Mouse (Mus musculus) limb, embryonic 15.5 days (tissue): ENCODE measurements around the gene Ppp2r5b. TPM values are rescaled to one million over a fixed set of nuclear protein-coding genes. Genes with fewer than 3 reads are reported as not detected.

Source experiments
- ATAC-seq: fragments of 200-750 bp; cut with Nextera tagmentation; 2 replicates; pipeline ENCODE4 v1.8.0; 2017; ENCODE audit warnings: low read depth, moderate TSS enrichment; ENCODE audit not compliant: insufficient number of reproducible peaks, low FRiP score, low TSS enrichment
- H3K27ac ChIP-seq: fragments of 300-500 bp; sonication (generic); 2 replicates; pipeline ENCODE4 v1.5.1; 2015; ENCODE audit warnings: moderate library complexity, mild to moderate bottlenecking, inconsistent platforms
- H3K27me3 ChIP-seq: fragments of 300-500 bp; sonication (generic); 2 replicates; pipeline ENCODE4 v1.6.1; 2015; ENCODE audit warnings: inconsistent platforms
- H3K36me3 ChIP-seq: fragments of 300-500 bp; sonication (generic); 2 replicates; pipeline ENCODE4 v1.6.1; 2015; ENCODE audit warnings: inconsistent platforms
- H3K4me1 ChIP-seq: fragments of 300-500 bp; sonication (generic); 2 replicates; pipeline ENCODE4 v1.6.1; 2015; ENCODE audit warnings: inconsistent platforms
- H3K4me2 ChIP-seq: fragments of 300-500 bp; sonication (generic); 2 replicates; pipeline ENCODE4 v1.6.1; 2015; ENCODE audit warnings: mild to moderate bottlenecking, inconsistent platforms
- H3K4me3 ChIP-seq: fragments of 300-500 bp; sonication (generic); 2 replicates; pipeline ENCODE4 v1.5.1; 2015; ENCODE audit warnings: mild to moderate bottlenecking, inconsistent platforms
- H3K9ac ChIP-seq: fragments of 300-500 bp; sonication (generic); 2 replicates; pipeline ENCODE4 v1.6.1; 2015; ENCODE audit warnings: inconsistent platforms
- H3K9me3 ChIP-seq: fragments of 300-500 bp; sonication (generic); 2 replicates; pipeline ENCODE4 v1.6.1; 2016; ENCODE audit warnings: inconsistent platforms
- WGBS: fragments of 180-500 bp; shearing (Covaris S2); methylation state at CpG from one replicate; pipeline ENCODE4 v1.1.7; 2015; 5-methylcytosine and 5-hydroxymethylcytosine counted together
- polyA plus RNA-seq: library from polyadenylated mRNA; unstranded; fragments of >200 nt; fragmentation: Nextera tagmentation; extraction: Ambion mirVana; gene quantifications from 2 replicates; pipeline ENCODE4 v1.2.1, GENCODE M21; 2015

Gene Ppp2r5b
- polyA plus RNA-seq, 1 experiment from 2014 or later: 26.1 TPM

DNA sequence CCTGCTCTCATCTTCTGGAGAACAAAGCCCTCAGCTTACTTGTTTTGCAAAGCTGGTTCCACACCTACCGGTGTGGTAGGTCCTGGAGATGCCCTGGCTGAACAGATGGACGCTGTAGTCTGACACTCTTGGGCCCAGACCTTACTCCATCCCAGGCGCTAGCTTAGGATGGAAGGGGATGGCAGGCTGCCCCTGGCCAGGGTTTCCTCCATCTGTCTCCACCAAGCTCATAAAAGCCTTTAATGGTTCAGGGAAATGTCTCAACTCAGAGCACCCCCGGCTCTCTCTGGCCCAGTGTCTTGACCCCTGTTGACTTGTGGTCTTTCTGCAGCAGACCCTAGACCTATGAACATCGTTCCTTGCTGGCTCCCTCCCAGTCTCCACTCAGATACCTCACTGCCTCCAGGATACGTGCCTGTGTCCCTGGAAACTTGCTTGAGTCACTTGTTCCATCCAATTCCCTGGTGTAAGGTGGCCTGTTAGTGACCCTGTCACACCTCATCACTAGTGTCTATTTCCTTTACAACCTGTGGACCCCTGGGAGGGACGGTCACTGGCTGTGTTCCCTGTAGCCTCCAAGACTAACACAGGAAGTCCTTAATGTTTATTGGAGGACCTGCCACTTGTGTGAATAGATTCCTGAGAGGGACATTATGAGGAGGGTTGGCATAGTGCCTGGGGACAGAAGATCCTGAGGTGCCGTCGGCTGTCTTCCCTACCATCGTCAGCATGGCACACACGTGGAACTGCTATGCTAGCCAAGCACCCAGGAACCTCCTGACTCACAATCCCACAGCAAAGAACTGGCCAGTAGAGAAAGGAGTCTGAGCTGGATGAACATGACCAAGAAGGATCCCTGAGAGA, 31.9 kb upstream of the Ppp2r5b start:
- Histone ChIP-seq H3K9me3 (no peaks in the 10 kb centered on the region), H3K27ac (no peak overlapping the region), H3K4me1 (peaks cover 20% of the 10 kb centered on the region), H3K27me3 (no peaks in the 10 kb centered on the region), H3K36me3 (peaks cover 2% of the 10 kb centered on the region; the same call in 1 of the 2 replicates), H3K4me2 (no peak overlapping the region), H3K9ac (no peak overlapping the region), H3K4me3 (no peak overlapping the region)
- WGBS: 36% methylated on average over 11 of the region's 11 CpGs
- ATAC-seq: no peak

DNA sequence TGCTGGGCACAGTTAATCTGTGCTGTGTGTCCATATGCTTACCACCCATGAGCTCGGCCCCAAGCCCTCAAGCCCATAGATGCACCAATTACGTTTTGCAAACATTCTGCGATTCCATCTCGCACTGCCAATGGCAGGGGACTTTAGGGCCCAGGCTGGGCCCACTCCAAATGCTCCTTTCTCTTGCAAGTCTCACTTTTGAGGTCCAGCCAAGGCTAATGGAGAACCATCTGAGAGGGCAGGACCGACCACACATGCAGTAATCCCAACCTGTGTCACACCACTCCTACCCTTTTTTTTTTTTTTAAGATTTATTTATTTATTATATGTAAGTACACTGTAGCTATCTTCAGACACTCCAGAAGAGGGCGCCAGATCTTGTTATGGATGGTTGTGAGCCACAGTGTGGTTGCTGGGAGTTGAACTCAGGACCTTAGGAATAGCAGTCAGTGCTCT, 30.1 kb upstream of the Ppp2r5b start:
- WGBS: 67% methylated on average over 6 of the region's 6 CpGs
- H3K27ac ChIP-seq: no peak overlapping the region
- H3K36me3 ChIP-seq: peaks cover 19% of the 10 kb centered on the region
- no peak for ATAC-seq
- no peak overlapping the region for H3K9ac ChIP-seq
- H3K4me3 ChIP-seq: no peak overlapping the region
- H3K27me3 ChIP-seq: no peaks in the 10 kb centered on the region
- peaks cover 20% of the 10 kb centered on the region for H3K4me1 ChIP-seq
- H3K4me2 ChIP-seq: no peak overlapping the region
- no peaks in the 10 kb centered on the region for H3K9me3 ChIP-seq

DNA sequence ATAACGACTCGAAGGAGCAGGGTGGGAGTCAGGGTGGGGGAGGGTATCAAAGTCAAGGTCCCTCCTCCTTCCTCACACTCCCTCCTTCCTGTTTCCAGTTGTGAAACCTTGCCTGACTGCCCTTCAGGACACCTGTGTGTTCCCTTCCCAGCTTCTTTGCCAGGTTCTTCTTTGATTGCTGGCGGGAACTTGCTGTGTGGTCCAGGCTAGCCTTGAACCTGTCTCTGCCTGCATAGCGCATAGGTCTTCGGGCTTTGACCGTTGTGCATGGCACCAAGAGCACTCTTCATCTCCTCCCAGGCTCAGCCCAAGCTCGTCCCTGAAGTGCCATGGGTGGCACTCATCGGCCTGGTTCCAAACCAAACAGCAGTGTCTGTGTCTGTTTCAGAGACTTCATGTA, 29.3 kb upstream of the Ppp2r5b start:
- Histone ChIP-seq H3K9ac (no peak overlapping the region), H3K27ac (no peak overlapping the region), H3K4me3 (no peak overlapping the region), H3K4me1 (peaks cover 20% of the 10 kb centered on the region), H3K36me3 (peaks cover 28% of the 10 kb centered on the region), H3K9me3 (no peaks in the 10 kb centered on the region), H3K4me2 (no peak overlapping the region), H3K27me3 (no peaks in the 10 kb centered on the region)
- no peak for ATAC-seq
- 75% methylated on average over 8 of the region's 8 CpGs for WGBS

DNA sequence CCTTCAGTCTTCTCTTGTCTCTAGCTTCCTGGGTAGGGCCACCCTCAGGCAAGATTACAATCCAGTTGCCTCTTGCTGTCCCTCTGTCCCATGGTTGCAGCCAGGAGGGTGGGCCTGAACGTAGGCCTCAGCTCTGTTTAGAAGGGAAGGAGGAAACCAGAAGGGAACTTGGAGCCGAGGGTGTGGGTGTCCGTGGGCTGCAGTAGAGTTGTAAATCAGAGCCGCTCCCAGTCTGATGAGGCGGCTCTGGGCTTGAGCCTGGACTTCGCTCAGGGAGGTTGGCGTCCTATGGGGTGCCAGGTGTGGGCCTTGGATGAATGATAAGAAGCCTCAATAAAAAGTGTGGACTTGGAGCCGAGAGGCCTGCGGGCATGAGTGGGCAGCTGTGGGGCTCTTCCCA, 28.5 kb upstream of the Ppp2r5b start:
- no peak overlapping the region for H3K27ac ChIP-seq
- peaks cover 20% of the 10 kb centered on the region for H3K4me1 ChIP-seq
- no peak overlapping the region for H3K4me3 ChIP-seq
- no peaks in the 10 kb centered on the region for H3K9me3 ChIP-seq
- no peak overlapping the region for H3K4me2 ChIP-seq
- no peak for ATAC-seq
- H3K36me3 ChIP-seq: peaks cover 33% of the 10 kb centered on the region
- WGBS: 52% methylated on average over 9 of the region's 9 CpGs
- no peaks in the 10 kb centered on the region for H3K27me3 ChIP-seq
- no peak overlapping the region for H3K9ac ChIP-seq

DNA sequence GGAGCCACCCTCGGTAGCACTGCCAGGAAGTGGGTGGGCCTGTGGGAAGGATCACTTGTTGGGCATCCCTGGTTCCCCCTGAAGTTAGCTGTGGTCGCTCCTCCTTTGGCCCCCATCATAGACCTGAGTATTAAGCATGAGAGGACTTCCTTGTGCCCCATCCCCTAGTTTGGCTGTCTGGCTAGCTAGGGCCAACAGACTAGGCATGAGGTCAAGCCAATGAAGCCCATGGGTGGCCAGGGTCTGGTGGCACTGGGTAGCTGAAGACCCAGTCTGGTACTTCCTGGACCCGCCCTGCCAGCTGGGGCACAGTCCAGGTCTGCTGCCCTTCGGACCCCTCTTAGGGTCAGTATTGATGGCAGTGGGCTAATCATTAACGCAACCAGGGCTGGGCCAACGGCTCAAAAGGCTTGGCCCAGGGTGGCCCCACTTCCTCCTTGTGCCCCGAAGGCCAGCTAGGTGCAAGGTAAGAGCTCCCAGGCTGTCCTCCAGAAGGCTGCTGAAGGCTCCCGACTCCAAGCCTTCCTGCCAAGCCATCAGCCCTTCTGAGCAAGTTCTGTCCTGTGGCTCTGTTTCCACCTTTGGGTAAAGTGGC, 27.3 kb upstream of the Ppp2r5b start:
- Histone ChIP-seq H3K27me3 (no peaks in the 10 kb centered on the region), H3K9ac (no peak overlapping the region), H3K9me3 (no peaks in the 10 kb centered on the region), H3K27ac (no peak overlapping the region), H3K4me3 (no peak overlapping the region), H3K36me3 (peaks cover 46% of the 10 kb centered on the region), H3K4me2 (no peak overlapping the region), H3K4me1 (peaks cover 15% of the 10 kb centered on the region)
- no peak for ATAC-seq
- WGBS: 87% methylated on average over 8 of the region's 8 CpGs

DNA sequence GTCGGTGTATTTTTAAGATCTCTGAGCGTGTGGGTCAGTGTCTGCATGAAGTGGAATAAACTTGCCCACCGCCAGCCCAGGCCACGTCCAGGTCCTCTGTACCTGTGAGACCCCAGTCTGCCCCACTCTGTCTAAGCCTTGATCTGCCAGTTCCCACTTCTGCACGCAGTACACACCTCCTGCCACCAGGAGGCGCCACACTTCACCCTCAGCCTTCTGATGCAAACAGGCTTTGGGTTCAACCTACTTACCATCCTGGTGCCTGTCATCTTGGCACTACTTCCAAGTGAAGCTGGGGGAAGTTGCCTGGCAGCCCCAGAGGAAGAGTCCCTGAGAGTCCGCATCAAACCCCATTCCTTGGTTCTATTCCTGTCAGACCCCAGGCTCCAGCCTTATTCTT, 26.6 kb upstream of the Ppp2r5b start:
- WGBS: 59% methylated on average over 7 of the region's 7 CpGs
- H3K9ac ChIP-seq: no peak overlapping the region
- peaks cover 8% of the 10 kb centered on the region; the same call in 1 of the 2 replicates for H3K4me1 ChIP-seq
- H3K4me2 ChIP-seq: no peak overlapping the region
- H3K4me3 ChIP-seq: no peak overlapping the region
- peaks cover 53% of the 10 kb centered on the region for H3K36me3 ChIP-seq
- no peak overlapping the region for H3K27ac ChIP-seq
- H3K27me3 ChIP-seq: no peaks in the 10 kb centered on the region
- H3K9me3 ChIP-seq: no peaks in the 10 kb centered on the region
- no peak for ATAC-seq

DNA sequence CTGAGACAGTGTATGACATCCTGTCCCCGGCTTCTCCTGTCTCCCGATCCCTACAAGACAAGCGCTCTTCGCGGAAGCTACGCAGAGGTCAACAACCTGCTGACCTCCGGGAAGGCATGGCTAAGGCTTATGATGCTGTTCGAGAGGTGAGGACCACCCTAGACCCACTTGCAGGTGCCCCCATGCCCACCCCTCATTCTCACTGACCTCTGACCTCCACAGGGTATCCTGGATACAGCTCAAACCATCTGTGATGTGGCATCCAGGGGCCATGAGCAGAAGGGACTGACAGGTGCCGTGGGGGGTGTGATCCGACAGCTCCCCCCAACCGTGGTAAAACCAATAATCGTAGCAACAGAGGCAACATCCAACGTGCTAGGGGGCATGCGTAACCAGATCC, 25.7 kb upstream of the Ppp2r5b start:
- no peak for ATAC-seq
- WGBS: 89% methylated on average over 14 of the region's 14 CpGs

DNA sequence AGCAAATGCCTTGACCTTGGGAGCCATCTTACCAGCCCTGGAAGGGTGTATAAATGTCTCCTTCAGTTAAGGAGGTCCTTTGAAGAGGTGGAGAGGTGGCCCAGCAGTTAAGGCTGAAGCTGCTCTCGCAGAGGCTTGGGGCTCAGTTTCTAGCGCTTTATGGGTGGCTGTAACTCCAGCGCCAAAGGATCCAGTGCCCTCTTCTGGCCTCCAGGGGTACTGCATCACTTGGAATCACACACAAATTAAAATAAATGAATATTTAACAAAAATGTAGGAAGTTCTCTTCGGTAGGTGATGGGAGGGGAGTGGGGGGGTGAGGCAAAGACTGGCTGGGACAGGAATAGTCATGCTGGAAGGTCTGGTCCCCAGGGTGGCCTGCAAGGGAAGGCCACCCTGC, 25.3 kb upstream of the Ppp2r5b start:
- Histone ChIP-seq H3K4me2 (no peak overlapping the region), H3K36me3 (peaks cover 66% of the 10 kb centered on the region), H3K27me3 (no peaks in the 10 kb centered on the region), H3K27ac (no peak overlapping the region), H3K9ac (no peak overlapping the region), H3K4me1 (peaks cover 8% of the 10 kb centered on the region; the same call in 1 of the 2 replicates), H3K4me3 (no peak overlapping the region), H3K9me3 (no peaks in the 10 kb centered on the region)
- ATAC-seq: no peak
- WGBS: 87% methylated on average over 4 of the region's 4 CpGs

More for the DNA sequence above, 25.7 kb upstream of the Ppp2r5b start:
- peaks cover 61% of the 10 kb centered on the region for H3K36me3 ChIP-seq
- H3K4me3 ChIP-seq: no peak overlapping the region
- H3K9ac ChIP-seq: no peak overlapping the region
- H3K9me3 ChIP-seq: no peaks in the 10 kb centered on the region
- peaks cover 8% of the 10 kb centered on the region; the same call in 1 of the 2 replicates for H3K4me1 ChIP-seq
- no peak overlapping the region for H3K4me2 ChIP-seq
- H3K27me3 ChIP-seq: no peaks in the 10 kb centered on the region
- no peak overlapping the region for H3K27ac ChIP-seq

DNA sequence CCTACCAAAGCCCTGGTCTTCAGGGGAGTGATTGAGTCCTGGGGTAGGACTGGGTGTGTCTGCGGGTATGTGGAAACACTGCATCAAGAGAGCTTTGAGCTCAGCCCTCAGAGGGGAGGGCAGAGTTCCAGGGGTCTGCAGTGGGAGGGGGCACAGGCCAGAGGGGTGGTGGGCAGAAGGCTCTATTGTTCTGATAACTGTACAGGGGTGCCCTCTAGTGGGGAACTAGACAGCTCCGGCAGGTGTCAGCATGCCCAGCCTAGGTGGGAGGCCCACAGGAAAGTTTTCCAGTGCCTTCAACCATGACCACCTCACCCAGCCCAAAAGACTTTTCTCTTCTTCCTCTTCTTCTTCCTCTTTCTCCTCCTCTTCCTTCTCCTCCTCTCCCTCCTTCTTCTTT, 24.8 kb upstream of the Ppp2r5b start:
- H3K36me3 ChIP-seq: peaks cover 71% of the 10 kb centered on the region
- H3K4me2 ChIP-seq: no peak overlapping the region
- no peak for ATAC-seq
- no peaks in the 10 kb centered on the region for H3K27me3 ChIP-seq
- peaks cover 8% of the 10 kb centered on the region; the same call in 1 of the 2 replicates for H3K4me1 ChIP-seq
- 71% methylated on average over 2 of the region's 2 CpGs for WGBS
- no peaks in the 10 kb centered on the region for H3K9me3 ChIP-seq
- no peak overlapping the region for H3K27ac ChIP-seq
- no peak overlapping the region for H3K4me3 ChIP-seq
- H3K9ac ChIP-seq: no peak overlapping the region

DNA sequence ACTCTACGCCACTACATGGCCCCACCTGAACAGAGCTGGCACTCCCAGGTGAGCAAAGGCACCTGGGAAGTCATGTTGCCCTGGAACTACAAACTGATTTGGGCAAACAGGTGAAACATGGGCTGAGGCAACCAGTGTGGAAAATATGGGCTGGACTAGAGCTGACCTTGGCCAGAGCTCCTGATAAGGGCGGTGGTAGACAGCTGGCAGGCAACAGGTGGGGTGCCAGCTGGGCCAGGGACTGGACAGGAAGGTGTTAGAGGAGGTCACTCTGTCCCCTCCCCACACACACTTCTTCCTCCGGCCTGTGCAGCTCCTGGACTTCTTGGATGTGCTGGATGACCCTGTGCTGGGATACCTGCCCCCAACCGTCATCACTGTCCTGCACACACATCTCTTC, 17.3 kb upstream of the Ppp2r5b start:
- H3K9me3 ChIP-seq: no peaks in the 10 kb centered on the region
- WGBS: 94% methylated on average over 4 of the region's 4 CpGs
- H3K36me3 ChIP-seq: peaks cover 91% of the 10 kb centered on the region
- no peaks in the 10 kb centered on the region for H3K4me1 ChIP-seq
- no peak for ATAC-seq
- H3K4me2 ChIP-seq: no peak overlapping the region
- H3K27me3 ChIP-seq: no peaks in the 10 kb centered on the region
- no peak overlapping the region for H3K9ac ChIP-seq
- H3K27ac ChIP-seq: no peak overlapping the region
- H3K4me3 ChIP-seq: no peak overlapping the region

DNA sequence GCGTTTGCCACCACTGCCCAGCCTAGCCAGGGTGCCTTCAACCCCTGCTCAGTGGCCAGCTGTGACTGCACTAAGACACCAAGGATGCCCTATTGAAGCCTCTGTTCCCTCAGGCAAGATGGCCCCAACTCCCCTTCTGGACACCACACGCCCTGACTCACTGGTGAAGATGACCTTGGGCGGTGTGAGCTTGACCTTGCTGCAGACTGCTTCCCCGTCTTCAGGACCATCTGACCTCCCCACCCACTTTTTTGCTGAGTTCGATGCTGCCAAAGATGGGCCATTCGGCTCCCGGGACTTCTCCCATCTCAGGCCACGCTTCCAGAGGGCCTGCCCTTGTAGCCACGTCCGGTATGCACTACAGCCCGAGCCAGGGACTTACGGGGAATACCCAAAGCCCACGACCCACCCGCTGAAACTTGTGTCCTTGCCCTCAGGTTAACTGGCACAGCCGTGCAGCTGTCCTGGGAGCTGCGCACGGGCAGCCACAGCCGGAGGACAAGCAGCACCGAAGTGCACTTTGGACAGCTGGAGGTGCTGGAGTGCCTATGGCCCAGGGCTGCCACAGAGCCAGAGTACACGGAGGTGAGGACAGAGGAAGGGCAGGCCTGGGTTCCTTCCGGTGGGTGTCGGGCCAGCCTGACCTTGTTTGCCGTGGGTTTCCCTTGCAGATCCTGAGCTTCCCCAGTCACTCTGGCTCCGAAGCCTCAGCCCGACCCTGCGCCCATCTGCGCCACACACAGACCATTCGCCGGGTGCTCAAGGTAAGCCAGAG, 12.0 kb upstream of the Ppp2r5b start:
- Histone ChIP-seq H3K4me2 (no peak overlapping the region), H3K27ac (no peak overlapping the region), H3K4me1 (peaks cover 5% of the 10 kb centered on the region), H3K27me3 (no peaks in the 10 kb centered on the region), H3K9me3 (no peaks in the 10 kb centered on the region), H3K4me3 (no peak overlapping the region), H3K36me3 (peaks cover 82% of the 10 kb centered on the region), H3K9ac (no peak overlapping the region)
- ATAC-seq: no peak
- 93% methylated on average over 29 of the region's 29 CpGs for WGBS

DNA sequence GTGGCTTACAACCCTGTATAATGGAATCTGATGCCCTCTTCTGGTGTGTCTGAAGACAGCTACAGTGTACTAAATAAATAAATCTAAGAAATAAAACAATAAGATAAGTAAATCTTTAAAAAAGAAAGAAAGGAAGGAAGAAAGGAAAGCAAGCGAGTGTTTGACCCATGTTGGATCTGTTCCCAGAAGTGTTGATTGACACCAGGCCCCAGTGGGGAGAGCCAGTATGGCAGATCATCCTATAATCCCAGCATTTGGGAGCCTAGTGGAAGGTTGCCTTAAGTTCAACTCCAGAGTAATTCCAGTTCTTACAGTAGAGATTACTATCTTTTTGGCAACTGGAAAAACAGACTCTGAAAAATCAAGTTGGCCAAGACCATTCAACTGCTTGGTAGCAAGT, 10.1 kb upstream of the Ppp2r5b start:
- ATAC-seq: no peak
- H3K36me3 ChIP-seq: peaks cover 64% of the 10 kb centered on the region
- H3K4me2 ChIP-seq: no peak overlapping the region
- no peak overlapping the region for H3K4me3 ChIP-seq
- WGBS: 45% methylated on average over 1 of the region's 1 CpGs
- H3K4me1 ChIP-seq: peaks cover 14% of the 10 kb centered on the region
- no peaks in the 10 kb centered on the region for H3K27me3 ChIP-seq
- no peaks in the 10 kb centered on the region for H3K9me3 ChIP-seq
- no peak overlapping the region for H3K9ac ChIP-seq
- no peak overlapping the region for H3K27ac ChIP-seq
